Mouse (Mus musculus): Measurements from ENCODE around the gene Olfr209. TPM values are rescaled to one million over a fixed set of nuclear protein-coding genes. Genes with fewer than 3 reads are reported as not detected.
"Not testable (repeated sequence)": the region's sequence is repeated elsewhere in the genome, so short reads cannot be mapped to it uniquely, and the experiment has no call there.

Olfr209 gene
- polyA plus RNA-seq, 1 experiment, result not detected

DNA sequence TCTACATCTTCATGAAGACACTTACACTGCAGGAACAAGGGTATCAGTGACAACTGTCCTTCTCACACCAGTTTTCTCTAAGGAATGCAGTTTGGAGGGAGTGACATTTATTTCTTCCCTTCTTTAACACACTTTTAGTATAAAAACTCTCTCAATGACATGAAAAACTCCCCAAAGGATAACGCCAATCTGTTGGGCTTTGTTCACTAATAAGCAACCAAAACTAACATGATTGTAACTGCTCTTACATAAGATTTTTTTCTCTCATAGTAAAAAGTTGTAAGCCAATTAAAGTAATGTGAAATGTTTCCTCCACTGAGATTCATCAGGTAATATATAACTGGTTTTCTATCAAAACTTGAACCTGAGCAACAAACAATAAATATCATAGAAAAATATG lies 14.6 kb downstream of the Olfr209 start, which contains the start of gene Olfr206:
Gene Olfr206, minus strand, starts transcription at position 101 of the 400 bp plus-strand sequence.
- 82% methylated on average over 1 of the region's 1 CpGs for WGBS
- Histone ChIP-seq H3K27ac (ENCODE audit: insufficient read depth, low read depth, low read length) (no peak within 1 kb of the TSS), H3K4me3 (ENCODE audit: insufficient read depth, low read depth, low read length) (no peak within 1 kb of the TSS), H3K4me1 (ENCODE audit: control insufficient read depth, insufficient read depth, low read length) (no peaks in the 10 kb centered on the region)
- TF ChIP-seq POLR2A (IDR thresholded peaks at IDR 0.05; ENCODE audit: insufficient read depth, low read depth, low read length), result no peak
- no peak for TF ChIP-seq CTCF (IDR thresholded peaks at IDR 0.05; ENCODE audit: insufficient read depth, low read depth, low read length)

DNA sequence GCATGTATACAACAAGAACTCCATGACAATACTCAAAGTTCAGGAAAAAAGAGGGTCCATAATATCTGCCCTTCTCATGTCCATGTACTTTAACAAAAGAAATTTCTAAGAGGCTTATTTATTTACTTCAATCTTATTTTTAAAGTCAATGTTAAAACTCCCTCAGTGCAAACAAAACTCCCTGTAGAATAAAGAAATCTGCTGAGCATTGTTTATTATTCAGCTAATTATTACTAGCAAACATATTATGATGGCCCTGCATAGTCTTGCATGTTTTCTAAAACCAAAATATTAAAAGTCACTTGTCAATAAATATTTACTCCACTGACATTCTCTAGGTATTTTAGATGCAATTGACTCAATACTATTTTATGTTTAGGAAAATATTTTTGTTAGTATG lies 32.8 kb downstream of the Olfr209 start, which contains the start of gene Olfr205:
Gene Olfr205, minus strand, starts transcription at position 101 of the 400 bp plus-strand sequence.
- Histone ChIP-seq H3K4me3 (ENCODE audit: insufficient read depth, low read depth, low read length) (no peak within 1 kb of the TSS), H3K4me1 (ENCODE audit: control insufficient read depth, insufficient read depth, low read length) (no peaks in the 10 kb centered on the region), H3K27ac (ENCODE audit: insufficient read depth, low read depth, low read length) (no peak within 1 kb of the TSS)
- no peak for TF ChIP-seq CTCF (IDR thresholded peaks at IDR 0.05; ENCODE audit: insufficient read depth, low read depth, low read length)
- TF ChIP-seq POLR2A (IDR thresholded peaks at IDR 0.05; ENCODE audit: insufficient read depth, low read depth, low read length), result no peak

DNA sequence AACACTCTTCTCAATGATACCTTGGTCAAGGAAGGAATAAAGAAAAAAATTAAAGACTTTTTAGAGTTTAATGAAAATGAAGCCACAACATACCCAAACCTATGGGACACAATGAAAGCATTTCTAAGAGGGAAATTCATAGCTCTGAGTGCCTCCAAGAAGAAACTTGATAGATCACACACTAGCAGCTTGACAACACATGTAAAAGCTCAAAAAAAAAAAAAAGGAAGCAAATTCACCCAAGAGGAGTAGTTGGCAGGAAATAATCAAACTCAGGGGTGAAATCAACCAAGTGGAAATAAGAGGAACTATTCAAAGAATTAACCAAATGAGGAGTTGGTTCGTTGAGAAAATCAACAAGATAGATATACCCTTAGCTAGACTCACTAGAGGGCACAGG lies 40.5 kb downstream of the Olfr209 start:
- WGBS, result 16% methylated on average over 1 of the region's 1 CpGs
- H3K4me3 ChIP-seq (ENCODE audit: insufficient read depth, low read depth, low read length); H3K4me1 ChIP-seq (ENCODE audit: control insufficient read depth, insufficient read depth, low read length); H3K27ac ChIP-seq (ENCODE audit: insufficient read depth, low read depth, low read length): not testable (repeated sequence)

DNA sequence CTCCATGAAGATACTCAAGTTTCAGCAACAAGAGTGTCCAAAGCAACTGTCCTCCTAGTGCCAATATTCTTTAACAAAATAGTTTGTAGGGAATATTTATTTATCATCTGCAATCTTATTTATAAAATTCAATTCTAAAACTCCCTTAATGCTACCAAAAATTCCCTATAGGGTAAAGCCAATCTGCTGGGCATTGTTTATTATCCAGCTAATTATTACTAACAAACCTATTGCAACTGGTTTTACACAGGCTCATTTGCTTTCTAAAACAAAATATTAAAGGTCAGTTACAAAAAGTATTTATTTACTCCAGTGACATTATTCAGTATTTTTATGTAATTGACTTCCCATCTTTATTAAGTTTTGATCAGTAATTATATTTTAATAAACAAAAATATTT lies 45.6 kb downstream of the Olfr209 start, which contains the start of gene Olfr204:
Gene Olfr204, minus strand, starts transcription at position 101 of the 400 bp plus-strand sequence.
- TF ChIP-seq POLR2A (IDR thresholded peaks at IDR 0.05; ENCODE audit: insufficient read depth, low read depth, low read length) (no peak), CTCF (IDR thresholded peaks at IDR 0.05; ENCODE audit: insufficient read depth, low read depth, low read length) (no peak)
- no peak within 1 kb of the TSS for H3K27ac ChIP-seq (ENCODE audit: insufficient read depth, low read depth, low read length)
- no peaks in the 10 kb centered on the region for H3K4me1 ChIP-seq (ENCODE audit: control insufficient read depth, insufficient read depth, low read length)
- H3K4me3 ChIP-seq (ENCODE audit: insufficient read depth, low read depth, low read length), result no peak within 1 kb of the TSS

Other genes starting within 250 kb of the Olfr209 start
- not detected in 2 replicates for gene Olfr194, start 242.9 kb downstream of the Olfr209 start, polyA plus RNA-seq (2012; ENCODE audit: insufficient read depth, insufficient read length, low replicate concordance, missing spikeins)
- gene Olfr195, start 216.9 kb downstream of the Olfr209 start, polyA plus RNA-seq (2012; ENCODE audit: insufficient read depth, insufficient read length, low replicate concordance, missing spikeins), result not detected in 2 replicates
- not detected in 2 replicates for gene Olfr196, start 193.5 kb downstream of the Olfr209 start, polyA plus RNA-seq (2012; ENCODE audit: insufficient read depth, insufficient read length, low replicate concordance, missing spikeins)
- not detected in 2 replicates for gene Olfr198, start 160.5 kb downstream of the Olfr209 start, polyA plus RNA-seq (2012; ENCODE audit: insufficient read depth, insufficient read length, low replicate concordance, missing spikeins)
- not detected in 2 replicates for gene Olfr199, start 144.2 kb downstream of the Olfr209 start, polyA plus RNA-seq (2012; ENCODE audit: insufficient read depth, insufficient read length, low replicate concordance, missing spikeins)
- not detected in 2 replicates for gene Olfr201, start 91.4 kb downstream of the Olfr209 start, polyA plus RNA-seq (2012; ENCODE audit: insufficient read depth, insufficient read length, low replicate concordance, missing spikeins)
- not detected in 2 replicates for gene Olfr202, start 77.2 kb downstream of the Olfr209 start, polyA plus RNA-seq (2012; ENCODE audit: insufficient read depth, insufficient read length, low replicate concordance, missing spikeins)
- gene Olfr203, start 65.1 kb downstream of the Olfr209 start, polyA plus RNA-seq (2012; ENCODE audit: insufficient read depth, insufficient read length, low replicate concordance, missing spikeins), result not detected in 2 replicates
- not detected in 2 replicates for gene Olfr204, start 45.7 kb downstream of the Olfr209 start, polyA plus RNA-seq (2012; ENCODE audit: insufficient read depth, insufficient read length, low replicate concordance, missing spikeins)
- gene Olfr205, start 32.9 kb downstream of the Olfr209 start, polyA plus RNA-seq (2012; ENCODE audit: insufficient read depth, insufficient read length, low replicate concordance, missing spikeins), result not detected in 2 replicates
- not detected in 2 replicates for gene Olfr206, start 14.7 kb downstream of the Olfr209 start, polyA plus RNA-seq (2012; ENCODE audit: insufficient read depth, insufficient read length, low replicate concordance, missing spikeins)
- not detected in 2 replicates for gene Gabrr3, start 43.3 kb upstream of the Olfr209 start, polyA plus RNA-seq (2012; ENCODE audit: insufficient read depth, insufficient read length, low replicate concordance, missing spikeins)
- not detected in 2 replicates for gene Riox2, start 107.8 kb upstream of the Olfr209 start, polyA plus RNA-seq (2012; ENCODE audit: insufficient read depth, insufficient read length, low replicate concordance, missing spikeins)
- gene Crybg3, start 237.0 kb upstream of the Olfr209 start, polyA plus RNA-seq (2012; ENCODE audit: insufficient read depth, insufficient read length, low replicate concordance, missing spikeins), result not detected in 2 replicates

Measured in olfactory bulb, adult 2 months (tissue).